Mouse (Mus musculus) adrenal gland, postnatal 4 days (tissue): Measurements from ENCODE around the gene Usp54. TPM values are rescaled to one million over a fixed set of nuclear protein-coding genes. Genes with fewer than 3 reads are reported as not detected.
A peak's percentile ranks its signal among the peaks of the same experiment; 100 is the strongest.
"Not testable (repeated sequence)": the region's sequence is repeated elsewhere in the genome, so short reads cannot be mapped to it uniquely, and the experiment has no call there.

Experiments
- DNase-seq, 2 experiments: peaks; one replicate each; pipeline ENCODE4 v3.0.0; 2021 to 2022; ENCODE audit warnings: low spot score in 2 of 2, mixed read lengths in 2 of 2
- total RNA-seq, 2 experiments: library from RNA; stranded (reverse); gene quantifications; 2 replicates each; pipeline ENCODE4 v1.2.3; 2021

Usp54 gene
- total RNA-seq, 2 experiments from 2014 or later = 20.0 to 20.4 TPM

GRCm38 (mm10) chr14:20612820-20613219, 28.0 kb downstream of the Usp54 start:
- DNase-seq = no peak

GRCm38 (mm10) chr14:20610146-20610545, 30.7 kb downstream of the Usp54 start:
- DNase-seq = no peak

GRCm38 (mm10) chr14:20609519-20609918, 31.3 kb downstream of the Usp54 start:
- no peak for DNase-seq

- DNase-seq = no peak
Observed at GRCm38 (mm10) chr14:20607396-20608126, 33.3 kb downstream of the Usp54 start.

- no peak for DNase-seq
Observed at GRCm38 (mm10) chr14:20601287-20601686, 39.6 kb downstream of the Usp54 start.

GRCm38 (mm10) chr14:20600203-20600602, 40.7 kb downstream of the Usp54 start:
- no peak for DNase-seq

GRCm38 (mm10) chr14:20599542-20599941, 41.3 kb downstream of the Usp54 start:
- no peak for DNase-seq

- no peak for DNase-seq
Observed at GRCm38 (mm10) chr14:20595781-20596180, 45.1 kb downstream of the Usp54 start.

DNA sequence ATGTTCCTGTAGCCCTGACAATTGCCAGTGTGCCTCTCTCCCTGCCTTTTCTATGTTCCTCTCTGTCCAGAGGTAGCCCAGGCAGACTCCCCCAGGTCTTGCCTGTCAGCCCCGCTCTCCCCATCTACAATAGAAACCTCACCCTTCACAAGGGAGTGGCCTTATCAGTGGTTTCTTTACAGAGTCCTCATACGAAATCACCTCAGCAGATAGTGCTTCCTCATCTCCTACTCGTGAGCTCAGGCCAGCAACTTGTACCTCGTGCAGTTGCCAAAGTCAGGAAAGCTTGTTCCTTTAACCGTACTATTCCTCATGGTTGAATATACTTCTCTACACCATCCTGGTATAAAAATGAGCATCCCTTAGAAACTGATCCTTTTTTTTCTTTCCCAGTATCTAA, 53.4 kb downstream of the Usp54 start:
- DNase-seq = no peak

DNA sequence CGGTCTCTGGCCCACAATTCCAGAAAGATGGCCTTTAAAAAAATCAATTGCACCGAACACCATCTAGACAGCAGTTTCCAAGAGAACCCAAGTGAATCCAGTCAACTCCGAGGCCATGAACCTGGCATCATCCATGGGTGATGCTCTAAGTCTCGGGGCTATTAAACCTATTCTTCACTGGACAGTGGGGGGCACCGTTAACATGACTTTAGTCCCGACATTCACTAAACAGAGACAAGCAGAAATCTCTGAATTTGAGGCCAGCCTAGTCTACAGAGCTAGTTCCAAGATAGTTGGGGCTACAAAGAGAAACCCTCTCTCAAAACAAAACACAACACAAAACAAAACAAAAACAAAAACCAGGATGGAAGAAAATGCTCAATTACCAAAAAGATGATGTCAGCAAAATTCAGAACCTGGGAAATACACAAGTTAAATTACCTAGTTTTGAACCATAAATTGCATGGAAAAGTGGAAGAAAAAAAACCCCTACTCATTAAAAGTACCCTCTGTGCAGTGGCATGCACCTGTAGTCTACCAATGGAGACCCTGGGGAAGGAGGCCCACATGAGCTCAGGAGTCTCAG, 61.9 kb downstream of the Usp54 start:
- DNase-seq = no peak

GRCm38 (mm10) chr14:20576179-20576578, 64.7 kb downstream of the Usp54 start:
- DNase-seq = peak; percentile 17 to 53

- DNase-seq = not testable (repeated sequence)
Observed at GRCm38 (mm10) chr14:20573196-20573595, 67.7 kb downstream of the Usp54 start.

DNA sequence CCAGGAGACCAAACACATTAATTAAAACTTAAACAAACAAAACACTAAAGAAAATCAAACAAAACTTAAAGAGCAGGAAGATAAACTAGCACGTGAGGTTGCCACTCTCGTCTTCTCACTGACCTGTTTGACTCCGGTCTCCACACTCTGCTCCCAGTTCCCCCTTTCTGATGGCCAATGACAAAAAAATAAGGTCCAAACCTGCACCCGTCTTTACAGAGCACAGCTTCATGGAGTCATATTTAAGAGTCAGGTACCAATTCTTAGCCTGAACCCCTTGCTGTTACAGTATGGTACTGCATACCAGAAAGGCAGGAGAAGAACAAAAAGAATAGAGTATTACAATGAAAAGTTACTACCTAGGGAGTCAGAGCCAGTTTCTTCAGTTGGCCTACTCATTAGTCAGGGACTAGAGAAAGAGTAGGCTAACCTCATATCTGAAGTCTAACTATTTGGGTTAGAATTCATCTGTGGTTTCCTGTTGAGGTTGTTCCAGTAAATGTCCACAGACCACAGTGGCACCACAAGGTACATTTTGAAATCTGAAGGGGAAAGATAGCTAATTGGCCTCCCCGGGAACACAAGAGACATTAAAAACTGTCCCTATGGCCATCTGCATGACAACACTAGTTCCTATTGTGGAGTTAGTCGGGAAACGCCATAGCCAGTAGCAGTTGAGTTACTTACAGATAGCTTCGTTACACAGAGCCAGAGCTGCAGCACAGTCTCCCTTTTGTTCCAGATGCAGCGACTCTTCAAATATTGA, 75.4 kb downstream of the Usp54 start:
- DNase-seq = no peak

GRCm38 (mm10) chr14:20564692-20565091, 76.2 kb downstream of the Usp54 start:
- DNase-seq = no peak

GRCm38 (mm10) chr14:20561897-20562296, 79.0 kb downstream of the Usp54 start:
- no peak for DNase-seq

GRCm38 (mm10) chr14:20550136-20550535, 90.7 kb downstream of the Usp54 start:
- no peak for DNase-seq

DNA sequence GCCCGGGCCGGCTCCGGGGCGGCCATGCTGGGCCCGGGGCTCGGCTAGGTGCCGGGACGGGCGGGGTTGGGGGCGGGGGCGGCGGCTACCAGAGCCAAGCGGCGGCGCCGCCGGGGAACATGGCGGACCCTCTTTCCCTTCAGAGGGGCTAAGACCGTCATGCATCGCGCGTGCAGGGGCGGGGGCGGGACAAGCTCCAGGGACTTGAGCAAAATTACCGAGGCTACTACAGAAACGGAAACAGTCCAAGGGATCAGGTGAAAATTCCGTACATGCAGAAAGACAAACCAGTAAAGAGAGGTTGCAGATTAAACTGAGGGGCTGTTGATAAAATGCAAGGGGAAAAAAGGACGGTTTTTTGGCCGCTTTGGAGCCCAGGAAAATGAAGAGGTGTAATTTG, 94.4 kb downstream of the Usp54 start, which contains the start of gene Ppp3cb:
Gene Ppp3cb (minus strand): TSS at position 159 of the 400 bp plus-strand sequence.
- peak; percentile 48 to 71 for DNase-seq

- DNase-seq = peak; percentile 85 to 90
Observed at GRCm38 (mm10) chr14:20545529-20546331, 95.1 kb downstream of the Usp54 start.

DNA sequence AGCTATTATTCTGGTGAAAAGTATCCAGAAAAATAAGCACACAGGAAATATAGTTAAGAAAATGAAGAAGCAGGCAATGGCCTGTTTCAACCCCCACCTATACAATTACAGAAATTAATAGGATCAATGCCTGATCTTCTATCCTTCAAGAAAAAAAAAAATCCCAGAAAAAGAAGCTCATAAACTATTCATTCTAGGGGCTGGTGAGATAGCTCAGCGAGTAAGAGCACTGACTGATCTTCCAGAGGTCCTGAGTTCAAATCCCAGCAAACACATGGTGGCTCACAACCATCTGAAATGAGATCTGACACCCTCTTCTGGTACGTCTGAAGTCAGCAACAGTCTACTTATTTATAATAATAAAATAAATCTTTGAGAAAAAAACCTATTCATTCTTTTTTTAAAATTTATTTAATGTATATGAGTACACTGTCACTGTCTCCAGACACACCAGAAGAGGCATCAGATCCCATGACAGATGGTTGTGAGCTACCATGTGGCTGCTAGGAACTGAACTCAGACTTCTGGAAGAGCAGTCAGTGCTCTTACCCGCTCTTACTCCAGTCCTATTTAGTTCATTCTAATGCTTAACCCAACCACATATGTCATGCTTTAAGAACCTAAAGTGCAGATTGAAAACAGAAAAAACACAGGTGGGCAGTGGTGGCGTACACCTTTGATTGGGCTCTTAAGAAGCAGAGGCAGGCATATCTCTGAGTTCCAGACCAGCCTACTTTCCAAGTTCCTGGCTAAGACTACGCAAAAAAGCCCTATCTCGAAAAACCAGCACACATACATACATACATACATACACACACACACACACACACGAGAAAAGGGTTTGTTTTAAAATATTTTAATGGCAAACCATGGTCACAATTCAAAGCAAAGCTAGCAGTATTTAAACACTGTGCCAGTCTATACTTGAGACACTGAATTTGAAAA, 96.1 kb downstream of the Usp54 start:
- DNase-seq = no peak

- DNase-seq = no peak
Observed at GRCm38 (mm10) chr14:20529643-20530042, 111.2 kb downstream of the Usp54 start.
